Mouse (Mus musculus): ENCODE results near the gene Ajm1. TPM values are rescaled to one million over a fixed set of nuclear protein-coding genes. Genes with fewer than 3 reads are reported as not detected.
A peak's percentile ranks its signal among the peaks of the same experiment; 100 is the strongest.

Gene Ajm1
- polyA plus RNA-seq, 1 experiment from 2014 or later: 0.09 TPM

- peaks cover 39% of the 10 kb centered on the region for H3K36me3 ChIP-seq
- peaks cover 45% of the 10 kb centered on the region for H3K4me1 ChIP-seq
- H3K4me2 ChIP-seq: no peak overlapping the region
- H3K27ac ChIP-seq: no peak overlapping the region
- H3K9me3 ChIP-seq: no peaks in the 10 kb centered on the region
- no peak overlapping the region for H3K9ac ChIP-seq
- H3K27me3 ChIP-seq: peaks cover 38% of the 10 kb centered on the region
- H3K4me3 ChIP-seq: no peak overlapping the region
- no peak; the same call in 1 of the 2 replicates for ATAC-seq (ENCODE audit: borderline replicate concordance, extremely low read depth, low FRiP score, low TSS enrichment)
- WGBS: 42% methylated on average over 12 of the region's 12 CpGs
Measured at GRCm38 (mm10) chr2:25582466-25583119, 1.0 kb upstream of the Ajm1 start.

- H3K9ac ChIP-seq: no peak overlapping the region
- ATAC-seq (ENCODE audit: borderline replicate concordance, extremely low read depth, low FRiP score, low TSS enrichment): no peak
- no peak overlapping the region for H3K27ac ChIP-seq
- H3K36me3 ChIP-seq: peaks cover 32% of the 10 kb centered on the region
- peaks cover 52% of the 10 kb centered on the region for H3K4me1 ChIP-seq
- H3K4me2 ChIP-seq: no peak overlapping the region; the same call in 1 of the 2 replicates
- WGBS: 21% methylated on average over 6 of the region's 6 CpGs
- H3K4me3 ChIP-seq: no peak overlapping the region
- peaks cover 45% of the 10 kb centered on the region for H3K27me3 ChIP-seq
- H3K9me3 ChIP-seq: no peaks in the 10 kb centered on the region
Measured at GRCm38 (mm10) chr2:25581901-25582301, 344 bp upstream of the Ajm1 start.

GRCm38 (mm10) chr2:25580621-25581101, 896 bp downstream of the Ajm1 start:
- no peak for ATAC-seq (ENCODE audit: borderline replicate concordance, extremely low read depth, low FRiP score, low TSS enrichment)
- no peaks in the 10 kb centered on the region for H3K9me3 ChIP-seq
- peaks cover 57% of the 10 kb centered on the region for H3K27me3 ChIP-seq
- H3K9ac ChIP-seq: no peak overlapping the region
- WGBS: 40% methylated on average over 6 of the region's 6 CpGs
- no peak overlapping the region for H3K27ac ChIP-seq
- peaks cover 63% of the 10 kb centered on the region for H3K4me1 ChIP-seq
- peaks cover 25% of the 10 kb centered on the region for H3K36me3 ChIP-seq
- peak overlapping the region; percentile 69; the same call in 1 of the 2 replicates for H3K4me2 ChIP-seq
- H3K4me3 ChIP-seq: no peak overlapping the region; the same call in 1 of the 2 replicates

- Histone ChIP-seq H3K36me3 (peaks cover 18% of the 10 kb centered on the region), H3K9ac (no peak overlapping the region), H3K4me3 (peak overlapping the region; percentile 22), H3K27ac (no peak overlapping the region), H3K4me2 (peak overlapping the region; percentile 44), H3K9me3 (no peaks in the 10 kb centered on the region), H3K4me1 (peaks cover 67% of the 10 kb centered on the region), H3K27me3 (peaks cover 58% of the 10 kb centered on the region)
- no peak for ATAC-seq (ENCODE audit: borderline replicate concordance, extremely low read depth, low FRiP score, low TSS enrichment)
- WGBS: 3% methylated on average over 27 of the region's 27 CpGs
Measured at GRCm38 (mm10) chr2:25579737-25580460, 1.7 kb downstream of the Ajm1 start.

- Histone ChIP-seq H3K9ac (no peak overlapping the region), H3K4me2 (peak overlapping the region; percentile 44), H3K27ac (no peak overlapping the region), H3K4me1 (peaks cover 69% of the 10 kb centered on the region), H3K4me3 (peak overlapping the region; percentile 22), H3K27me3 (peaks cover 58% of the 10 kb centered on the region), H3K36me3 (peaks cover 9% of the 10 kb centered on the region; the same call in 1 of the 2 replicates), H3K9me3 (no peaks in the 10 kb centered on the region)
- ATAC-seq (ENCODE audit: borderline replicate concordance, extremely low read depth, low FRiP score, low TSS enrichment): no peak
- 5% methylated on average over 77 of the region's 77 CpGs for WGBS
Measured at GRCm38 (mm10) chr2:25578796-25579736, 2.5 kb downstream of the Ajm1 start.

- Histone ChIP-seq H3K9ac (no peak overlapping the region), H3K27me3 (peaks cover 58% of the 10 kb centered on the region), H3K9me3 (no peaks in the 10 kb centered on the region), H3K27ac (no peak overlapping the region), H3K4me2 (peak overlapping the region; percentile 46), H3K4me3 (peak overlapping the region; percentile 22), H3K36me3 (peaks cover 1% of the 10 kb centered on the region; the same call in 1 of the 2 replicates), H3K4me1 (peaks cover 78% of the 10 kb centered on the region)
- 5% methylated on average over 75 of the region's 75 CpGs for WGBS
- no peak for ATAC-seq (ENCODE audit: borderline replicate concordance, extremely low read depth, low FRiP score, low TSS enrichment)
Measured at GRCm38 (mm10) chr2:25577951-25578795, 3.4 kb downstream of the Ajm1 start.

- Histone ChIP-seq H3K9me3 (no peaks in the 10 kb centered on the region), H3K36me3 (0 out of 2 replicates have a peak, but pooled peaks cover 7% of the 10 kb centered on the region), H3K27me3 (peaks cover 58% of the 10 kb centered on the region), H3K9ac (no peak overlapping the region), H3K27ac (no peak overlapping the region), H3K4me1 (peaks cover 73% of the 10 kb centered on the region), H3K4me2 (peak overlapping the region; percentile 46), H3K4me3 (peak overlapping the region; percentile 22)
- WGBS: 13% methylated on average over 92 of the region's 92 CpGs
- no peak for ATAC-seq (ENCODE audit: borderline replicate concordance, extremely low read depth, low FRiP score, low TSS enrichment)
Measured at GRCm38 (mm10) chr2:25576965-25577891, 4.3 kb downstream of the Ajm1 start.

- H3K9me3 ChIP-seq: no peaks in the 10 kb centered on the region
- no peak overlapping the region for H3K9ac ChIP-seq
- no peak for ATAC-seq (ENCODE audit: borderline replicate concordance, extremely low read depth, low FRiP score, low TSS enrichment)
- peaks cover 64% of the 10 kb centered on the region for H3K4me1 ChIP-seq
- H3K27ac ChIP-seq: no peak overlapping the region
- H3K27me3 ChIP-seq: peaks cover 57% of the 10 kb centered on the region
- 79% methylated on average over 16 of the region's 16 CpGs for WGBS
- peaks cover 10% of the 10 kb centered on the region; the same call in 1 of the 2 replicates for H3K36me3 ChIP-seq
- H3K4me3 ChIP-seq: no peak overlapping the region
- H3K4me2 ChIP-seq: peak overlapping the region; percentile 82
Measured at GRCm38 (mm10) chr2:25576028-25576850, 5.3 kb downstream of the Ajm1 start.

GRCm38 (mm10) chr2:25575432-25576027, 6.0 kb downstream of the Ajm1 start:
- H3K4me3 ChIP-seq: peak overlapping the region; percentile 53
- no peaks in the 10 kb centered on the region for H3K9me3 ChIP-seq
- H3K4me1 ChIP-seq: peaks cover 60% of the 10 kb centered on the region
- H3K27me3 ChIP-seq: peaks cover 50% of the 10 kb centered on the region
- peak overlapping the region; percentile 87 for H3K27ac ChIP-seq
- ATAC-seq (ENCODE audit: borderline replicate concordance, extremely low read depth, low FRiP score, low TSS enrichment): no peak
- peak overlapping the region; percentile 57 for H3K9ac ChIP-seq
- peaks cover 11% of the 10 kb centered on the region; the same call in 1 of the 2 replicates for H3K36me3 ChIP-seq
- whole genome bisulfite sequencing: 8% methylated on average over 21 of the region's 21 CpGs
- peak overlapping the region; percentile 82 for H3K4me2 ChIP-seq

Measured in lung, embryonic 15.5 days (tissue).